Mouse (Mus musculus) CH12.LX (cell line): ENCODE results near the gene Pbx1.

Experiments
- CHD1 ChIP-seq: IDR thresholded peaks from 2 replicates; pipeline ENCODE4 v1.6.1; 2012; ENCODE audit warnings: low read depth, low read length, improper control_type of control experiment, inconsistent platforms
- CHD2 ChIP-seq: IDR thresholded peaks from 2 replicates; pipeline ENCODE4 v1.6.1; 2011; ENCODE audit warnings: low read length, improper control_type of control experiment
- CTCF ChIP-seq, 2 experiments: IDR thresholded peaks in 1 of 2; conservative IDR thresholded peaks in 1 of 2; 2 replicates each; pipeline ENCODE4 v1.5.1; 2011 to 2012; ENCODE audit warnings: low read depth in 2 of 2, low read length in 2 of 2, improper control_type of control experiment in 1 of 2, inconsistent platforms in 1 of 2, mild to moderate bottlenecking in 1 of 2, moderate library complexity in 1 of 2
- EP300 ChIP-seq: IDR thresholded peaks from 2 replicates; pipeline ENCODE4 v1.6.1; 2011; ENCODE audit warnings: low read length, improper control_type of control experiment
- ETS1 ChIP-seq: conservative IDR thresholded peaks from 2 replicates; pipeline ENCODE4 v1.6.1; 2012; ENCODE audit warnings: low read depth, mild to moderate bottlenecking, inconsistent platforms, low read length, improper control_type of control experiment, moderate library complexity
- MAZ ChIP-seq: IDR thresholded peaks from 2 replicates; pipeline ENCODE4 v1.6.1; 2012; ENCODE audit warnings: low read depth, mild to moderate bottlenecking, inconsistent platforms, low read length, improper control_type of control experiment, moderate library complexity
- MEF2A ChIP-seq: IDR thresholded peaks from 2 replicates; pipeline ENCODE4 v1.6.1; 2014; ENCODE audit warnings: low read depth, mild to moderate bottlenecking, inconsistent platforms, low read length, improper control_type of control experiment, borderline replicate concordance
- POLR2AphosphoS2 ChIP-seq: IDR thresholded peaks from 2 replicates; pipeline ENCODE4 v1.6.1; 2011; ENCODE audit warnings: low read depth, low read length, improper control_type of control experiment
- TCF12 ChIP-seq: IDR thresholded peaks from 2 replicates; pipeline ENCODE4 v1.6.1; 2014; ENCODE audit warnings: low read depth, mild to moderate bottlenecking, inconsistent platforms, low read length, improper control_type of control experiment
- USF1 ChIP-seq: IDR thresholded peaks from 2 replicates; pipeline ENCODE4 v1.6.1; 2014; ENCODE audit warnings: low read depth, mild to moderate bottlenecking, inconsistent platforms, low read length, improper control_type of control experiment
- USF2 ChIP-seq: conservative IDR thresholded peaks from 2 replicates; pipeline ENCODE4 v1.6.1; 2011; ENCODE audit warnings: low read depth, low read length, improper control_type of control experiment
- ZMIZ1 ChIP-seq: IDR thresholded peaks from 2 replicates; pipeline ENCODE4 v1.6.1; 2012; ENCODE audit warnings: low read depth, mild to moderate bottlenecking, inconsistent platforms, low read length, improper control_type of control experiment

DNA sequence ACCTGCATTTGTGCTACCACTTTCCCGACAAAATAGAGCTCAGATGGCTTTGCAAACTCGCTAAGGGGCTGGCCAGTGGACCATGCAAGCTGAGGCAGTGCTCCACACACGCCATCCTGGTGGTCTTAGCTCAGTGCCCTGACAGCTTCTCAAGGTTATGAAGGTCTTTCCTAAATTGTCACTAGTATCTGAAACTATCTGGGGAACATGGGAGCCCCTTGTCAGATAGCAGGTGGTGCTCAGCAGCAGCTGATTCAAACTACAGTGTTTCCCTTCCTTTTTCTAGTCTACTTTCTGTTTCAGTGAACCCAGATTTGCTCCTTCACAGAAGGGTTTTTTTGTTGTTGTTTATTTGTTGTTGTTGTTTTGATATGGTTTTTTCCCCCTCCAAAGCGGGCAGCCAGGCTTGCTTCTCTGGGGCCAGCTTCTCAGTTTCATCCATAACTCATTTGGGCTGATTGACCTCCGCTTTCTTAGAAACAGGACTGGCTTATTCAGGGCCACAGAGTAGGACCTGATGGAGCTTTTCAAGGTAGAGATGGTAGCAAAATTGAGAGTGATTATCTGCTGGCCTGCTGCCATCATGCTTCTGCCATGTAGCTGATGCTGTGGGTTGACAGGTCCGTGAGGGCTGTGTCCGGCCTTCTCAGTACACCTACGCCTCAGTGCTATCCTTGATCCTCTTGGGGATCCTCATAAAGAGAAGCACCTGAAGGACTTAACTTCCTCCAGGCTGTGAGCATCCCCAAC is 141.7 kb downstream of the Pbx1 start:
- TF ChIP-seq CTCF (conservative IDR thresholded peaks at IDR 0.05 in 1 of 2, IDR thresholded peaks at IDR 0.05 in 1 of 2; ENCODE audit: low read depth in 2 of 2, low read length in 2 of 2) = no peak
- TF ChIP-seq ZMIZ1 = no peak
- TF ChIP-seq EP300 = no peak
- TF ChIP-seq MAZ = no peak
- TF ChIP-seq POLR2AphosphoS2 = no peak
- TF ChIP-seq CHD1 = no peak
- TF ChIP-seq TCF12 = no peak
- TF ChIP-seq USF1 = no peak
- no peak for TF ChIP-seq USF2
- no peak for TF ChIP-seq CHD2
- no peak for TF ChIP-seq ETS1
- TF ChIP-seq MEF2A = no peak
